ENCODE assay signal across 9 mouse cellular contexts in genomic region chr6:149310226-149310625, GRCm38 (mm10). TPM values are rescaled to one million over a fixed set of nuclear protein-coding genes. Genes with fewer than 3 reads are reported as not detected.
A peak's percentile ranks its signal among the peaks of the same experiment; 100 is the strongest.
DNase-seq lines count a peak whose midpoint lies in the region; ATAC-seq and TF ChIP-seq lines count a peak whose summit lies in the region.
"Had no signal": no experiment of that assay in that cellular context is flagged by ENCODE, and none has a peak within 500 bp of the region (broad histone marks: within the 10 kb centered on the region; RNA-seq: fewer than 3 reads in every experiment).

No protein-coding gene starts in this region.

- no peak for TF ChIP-seq POLR2A in cerebellum, adult 2 months (IDR thresholded peaks at IDR 0.05; ENCODE audit: borderline replicate concordance, insufficient read depth, low read length)
- TF ChIP-seq POLR2A in limb, embryonic 14.5 days (IDR thresholded peaks at IDR 0.05; ENCODE audit: borderline replicate concordance, extremely low read depth, insufficient read depth, insufficient read length), result no peak

- WGBS in cerebellum, adult 2 months, result 43% methylated on average over 2 of the region's 2 CpGs
- 51% methylated on average over 2 of the region's 2 CpGs for WGBS in limb, embryonic 14.5 days
- WGBS in stomach, embryonic 16.5 days, result 31% methylated on average over 2 of the region's 2 CpGs

- peaks cover 21% of the 10 kb centered on the region for H3K9me3 ChIP-seq in megakaryocyte, embryonic 14.5 days
- no peaks in the 10 kb centered on the region for H3K9me3 ChIP-seq in limb, embryonic 14.5 days (ENCODE audit: control insufficient read depth, low read length)
- peaks cover 7% of the 10 kb centered on the region; the same call in 1 of the 2 replicates for H3K9me3 ChIP-seq in stomach, embryonic 16.5 days (replicated peaks; ENCODE audit: control insufficient read depth, low read length)

- no peaks in the 10 kb centered on the region for H3K4me1 ChIP-seq in cerebellum, adult 2 months (ENCODE audit: control insufficient read depth, insufficient read depth, low read length)
- peaks cover 74% of the 10 kb centered on the region for H3K4me1 ChIP-seq in megakaryocyte, embryonic 14.5 days
- H3K4me1 ChIP-seq in limb, embryonic 14.5 days (ENCODE audit: control insufficient read depth, insufficient read depth, low read length), result peaks cover 8% of the 10 kb centered on the region
- peaks cover 16% of the 10 kb centered on the region; the same call in 1 of the 2 replicates for H3K4me1 ChIP-seq in stomach, embryonic 16.5 days (ENCODE audit: control insufficient read depth, insufficient read depth, low read length)

- ATAC-seq in megakaryocyte, adult 5-6 weeks (ENCODE audit: poor library complexity, severe bottlenecking), result no peak
- ATAC-seq in limb, embryonic 14.5 days (ENCODE audit: low FRiP score, low read depth), result no peak
- ATAC-seq in stomach, embryonic 16.5 days (ENCODE audit: insufficient read depth, low FRiP score), result no peak

- no peak for DNase-seq in cerebellum, adult 2 months
- DNase-seq in cerebellum, adult 11 months, result no peak
- DNase-seq in limb, embryonic 14.5 days (ENCODE audit: low spot score), result no peak
- DNase-seq in spleen, postnatal 4 days (ENCODE audit: low spot score in 2 of 2), result no peak
- no peak for DNase-seq in layer of hippocampus, postnatal 25 days (ENCODE audit: extremely low spot score in 1 of 2, low spot score in 1 of 2)
- DNase-seq: kidney, postnatal 4 days had no signal

- H3K27me3 ChIP-seq in cerebellum, adult 2 months (ENCODE audit: control insufficient read depth, insufficient read depth, low read length), result no peaks in the 10 kb centered on the region
- H3K27me3 ChIP-seq in megakaryocyte, embryonic 14.5 days (replicated peaks), result no peaks in the 10 kb centered on the region
- no peaks in the 10 kb centered on the region for H3K27me3 ChIP-seq in limb, embryonic 14.5 days (ENCODE audit: control insufficient read depth, insufficient read depth, low read length)
- no peaks in the 10 kb centered on the region for H3K27me3 ChIP-seq in stomach, embryonic 16.5 days (ENCODE audit: control insufficient read depth, insufficient read depth, low read length)

- no peak for TF ChIP-seq CTCF in cerebellum, adult 2 months (IDR thresholded peaks at IDR 0.05; ENCODE audit: borderline replicate concordance, insufficient read depth, low read depth, low read length)

- peak overlapping the region; percentile 80 for H3K4me3 ChIP-seq in cerebellum, adult 2 months (replicated peaks; ENCODE audit: insufficient read depth, low read depth, low read length)
- H3K4me3 ChIP-seq in megakaryocyte, embryonic 14.5 days (replicated peaks), result peak overlapping the region; percentile 93
- peak overlapping the region; percentile 64 for H3K4me3 ChIP-seq in limb, embryonic 14.5 days (replicated peaks; ENCODE audit: low read length)
- peak overlapping the region; percentile 61 for H3K4me3 ChIP-seq in stomach, embryonic 16.5 days (replicated peaks; ENCODE audit: low read length)

- H3K36me3 ChIP-seq in megakaryocyte, embryonic 14.5 days (replicated peaks; ENCODE audit: low read length), result peaks cover 78% of the 10 kb centered on the region
- peaks cover 23% of the 10 kb centered on the region for H3K36me3 ChIP-seq in limb, embryonic 14.5 days (ENCODE audit: control insufficient read depth, insufficient read depth, low read length)
- H3K36me3 ChIP-seq in stomach, embryonic 16.5 days (ENCODE audit: control insufficient read depth, insufficient read depth, low read length), result peaks cover 2% of the 10 kb centered on the region; the same call in 1 of the 2 replicates

- H3K4me2 ChIP-seq in limb, embryonic 14.5 days (replicated peaks; ENCODE audit: low read depth, low read length, severe bottlenecking), result peak overlapping the region; percentile 57
- H3K4me2 ChIP-seq in stomach, embryonic 16.5 days (ENCODE audit: low read depth, low read length), result peak overlapping the region; percentile 66

- no peak overlapping the region for H3K27ac ChIP-seq in cerebellum, adult 2 months (ENCODE audit: insufficient read depth, low read length)
- H3K27ac ChIP-seq in limb, embryonic 14.5 days (replicated peaks; ENCODE audit: low read depth, low read length), result 0 out of 2 replicates have a peak overlapping the region, but pooled peaks have one; percentile 96
- H3K27ac ChIP-seq in stomach, embryonic 16.5 days (ENCODE audit: low read length), result no peak overlapping the region

- peak overlapping the region; percentile 89 for H3K9ac ChIP-seq in limb, embryonic 14.5 days (ENCODE audit: low read depth, low read length, severe bottlenecking)
- H3K9ac ChIP-seq in stomach, embryonic 16.5 days (ENCODE audit: low read length), result no peak overlapping the region

RNA-seq across cellular contexts. Expression of gene Resf1, which starts 1.0 kb away (rescaled TPM):
- polyA plus RNA-seq in cerebellum, adult 2 months (2012; rRNA removed), result 6.9 and 7.8 TPM in 2 replicates
- 0.39 and 3.8 TPM in 2 replicates for polyA plus RNA-seq in megakaryocyte, embryonic 14.5 days (2012; ENCODE audit: insufficient read depth, low replicate concordance)
- total RNA-seq in megakaryocyte, adult 5-6 weeks (2015), result 114 and 122 TPM in 2 replicates
- total RNA-seq in megakaryocyte, adult 5-6 weeks (2017), result 76.9 and 91.4 TPM in 2 replicates
- 10.0 and 12.3 TPM in 2 replicates for polyA plus RNA-seq in limb, embryonic 14.5 days (2012; rRNA removed)
- 41.6 and 49.1 TPM in 2 replicates for polyA plus RNA-seq in limb, embryonic 14.5 days (2014; fragmentation: Nextera tagmentation; extraction: Ambion mirVana)
- polyA plus RNA-seq in stomach, embryonic 16.5 days (2015; fragmentation: Nextera tagmentation; extraction: Ambion mirVana), result 36.7 and 38.6 TPM in 2 replicates
- 10 to 100 TPM; 12.9 to 18.0 TPM for total RNA-seq in layer of hippocampus, postnatal 25 days (2021)
